22 mouse cellular contexts compared by ENCODE assay signal in the genomic region with DNA sequence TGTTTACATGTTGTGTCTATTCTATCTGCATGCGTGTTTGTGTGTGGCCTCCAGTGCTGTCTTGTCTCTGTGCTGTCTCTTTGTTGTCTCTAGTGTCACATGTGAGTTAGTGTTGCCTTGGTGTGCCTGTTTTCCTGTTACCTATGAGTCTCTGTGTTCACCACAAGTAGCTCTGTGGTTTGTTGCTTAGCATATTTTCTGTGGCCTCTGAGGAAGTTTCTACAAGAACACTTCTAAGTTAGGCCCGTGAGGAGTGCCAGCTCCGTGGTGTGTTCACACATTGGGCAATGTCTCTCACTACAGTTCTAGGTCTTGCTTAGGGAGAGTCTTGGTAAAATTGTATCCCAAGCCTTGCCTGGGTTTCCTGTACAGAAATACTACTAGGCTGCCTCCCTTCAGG. TPM values are rescaled to one million over a fixed set of nuclear protein-coding genes. Genes with fewer than 3 reads are reported as not detected.
DNase-seq lines count a peak whose midpoint lies in the region; ATAC-seq and TF ChIP-seq lines count a peak whose summit lies in the region.
"Had no signal": no experiment of that assay in that cellular context is flagged by ENCODE, and none has a peak within 500 bp of the region (broad histone marks: within the 10 kb centered on the region; RNA-seq: fewer than 3 reads in every experiment).

No protein-coding gene starts in this region.

- H3K27me3 ChIP-seq in thymus, adult 2 months (ENCODE audit: control insufficient read depth, insufficient read depth, low read length) = peaks cover 3% of the 10 kb centered on the region; the same call in 1 of the 2 replicates

- WGBS in thymus, adult 2 months = 5% methylated on average over 3 of the region's 3 CpGs

- no peak for TF ChIP-seq POLR2A in thymus, adult 2 months (IDR thresholded peaks at IDR 0.05; ENCODE audit: control insufficient read depth, extremely low read depth, insufficient read depth, low read length, poor library complexity)

- peaks cover 37% of the 10 kb centered on the region for H3K4me1 ChIP-seq in thymus, adult 2 months (replicated peaks; ENCODE audit: control insufficient read depth, insufficient read depth, low read length)

- H3K27ac ChIP-seq in thymus, adult 2 months (ENCODE audit: control insufficient read depth, insufficient read depth, low read length) = peak overlapping the region; percentile 82
- H3K27ac ChIP-seq: gastrocnemius, adult 2 months; hindbrain, embryonic 12.5 days; limb, embryonic 12.5 days; neural tube, embryonic 15.5 days had no signal

- peak; percentile 65 to 74 for ATAC-seq in hematopoietic stem cell, adult 5-6 weeks (replicated peaks in 1 of 2; ENCODE audit: insufficient read depth in 1 of 2, low FRiP score in 2 of 2, low TSS enrichment in 1 of 2, low read depth in 1 of 2, poor library complexity in 2 of 2, severe bottlenecking in 2 of 2)

- DNase-seq in adrenal gland, postnatal 14 days = peak; percentile 39
- no peak for DNase-seq in adrenal gland, postnatal 36 days
- DNase-seq in 416B (ENCODE audit: low read depth) (peak; percentile 47), MN1 (ENCODE audit: low spot score) (no peak)
- peak; percentile 55 for DNase-seq in thymus, adult 2 months
- no peak for DNase-seq in cerebellum, postnatal 14 days
- no peak for DNase-seq in kidney, postnatal 36 days
- DNase-seq: adrenal gland, adult 2 months; cerebellum, adult 9-11 months; gastrocnemius, adult 2 months; kidney, adult 9 months; lung, embryonic 14.5 days; midbrain, embryonic 14.5 days; right cerebral cortex, adult 18-20 months had no signal

- H3K4me3 ChIP-seq in thymus, adult 2 months (ENCODE audit: control insufficient read depth, insufficient read depth, low read length) = no peak overlapping the region
- H3K4me3 ChIP-seq: gastrocnemius, adult 2 months; hindbrain, embryonic 12.5 days; limb, embryonic 12.5 days; neural tube, embryonic 15.5 days had no signal

- no peak for TF ChIP-seq CTCF in thymus, adult 2 months (IDR thresholded peaks at IDR 0.05; ENCODE audit: borderline replicate concordance, control insufficient read depth, extremely low read depth, insufficient read depth, low read length, poor library complexity)

- no peaks in the 10 kb centered on the region for H3K36me3 ChIP-seq in thymus, adult 2 months (ENCODE audit: control insufficient read depth, insufficient read depth, low read length)
- H3K36me3 ChIP-seq: hindbrain, embryonic 12.5 days; limb, embryonic 12.5 days; neural tube, embryonic 15.5 days had no signal

RNA-seq across cellular contexts. Expression of a gene that starts 4.0 kb away (rescaled TPM):
- 32.3 and 34.2 TPM in 2 replicates for total RNA-seq in adrenal gland, postnatal 14 days (2021)
- total RNA-seq in adrenal gland, postnatal 36 days (2021) = 10 to 100 TPM; 35.8 to 36.6 TPM
- 11.8 and 19.2 TPM in 2 replicates for total RNA-seq in hematopoietic stem cell, adult 5-6 weeks (2017)
- polyA plus RNA-seq in thymus, adult 2 months (2012; rRNA removed) = 144 and 156 TPM in 2 replicates

RNA-seq across cellular contexts. Expression of a gene that starts 32.3 kb away (rescaled TPM):
- total RNA-seq in adrenal gland, postnatal 14 days (2021) = 0.37 and 0.98 TPM in 2 replicates
- total RNA-seq in adrenal gland, postnatal 36 days (2021) = under 1 TPM; 0.20 to 0.26 TPM
- 0.06 TPM in 1 of 2 replicates, not detected in the other for total RNA-seq in hematopoietic stem cell, adult 5-6 weeks (2017)
- 18.6 and 40.6 TPM in 2 replicates for polyA plus RNA-seq in thymus, adult 2 months (2012; rRNA removed)
- total RNA-seq: gastrocnemius, adult 2 months had no signal
- polyA plus RNA-seq: forebrain, embryonic 11.5 days; heart, embryonic 11.5 days; limb, embryonic 12.5 days had no signal

RNA-seq across cellular contexts. Expression of a gene that starts 59.1 kb away (rescaled TPM):
- not detected in 2 replicates for total RNA-seq in adrenal gland, postnatal 14 days (2021)
- not detected for total RNA-seq in adrenal gland, postnatal 36 days (2021)
- total RNA-seq in hematopoietic stem cell, adult 5-6 weeks (2017) = not detected in 2 replicates
- polyA plus RNA-seq in thymus, adult 2 months (2012; rRNA removed) = 0.15 and 0.26 TPM in 2 replicates
- total RNA-seq: adrenal gland, adult 2 months; gastrocnemius, adult 2 months; layer of hippocampus, postnatal 14 days had no signal
- polyA plus RNA-seq: adrenal gland, adult 2 months; embryonic facial prominence, embryonic 11.5 days; forebrain, embryonic 11.5 days; heart, embryonic 11.5 days; hindbrain, embryonic 12.5 days; limb, embryonic 12.5 days; lung, embryonic 14.5 days; midbrain, embryonic 14.5 days; neural tube, embryonic 15.5 days had no signal

Comparison
In these comparisons a context has a peak if more than half of its experiments do, and no peak if none do; other contexts are left out.
1. DNase-seq: peak in adrenal gland, postnatal 14 days (single experiment), 416B (single experiment) and thymus, adult 2 months (single experiment); none in adrenal gland, postnatal 36 days (0 of 2), cerebellum, postnatal 14 days (0 of 2), kidney, postnatal 36 days (0 of 2) and MN1 (single experiment).